Mouse (Mus musculus): ENCODE data around the gene Nlrp1b. TPM values are rescaled to one million over a fixed set of nuclear protein-coding genes. Genes with fewer than 3 reads are reported as not detected.

The Nlrp1b gene
- polyA plus RNA-seq (2015; fragmentation: Nextera tagmentation; extraction: Ambion mirVana) = not detected in 2 replicates

GRCm38 (mm10) chr11:71230684-71231480 is at the start of gene Nlrp1b:
Gene Nlrp1b, minus strand, starts transcription at chr11:71230733.
- no peak within 1 kb of the TSS for H3K9ac ChIP-seq
- no peak for ATAC-seq (ENCODE audit: insufficient number of reproducible peaks, insufficient read depth, low FRiP score, low TSS enrichment, low read depth)
- H3K36me3 ChIP-seq = no peaks in the 10 kb centered on the region
- H3K4me3 ChIP-seq = no peak within 1 kb of the TSS
- H3K4me1 ChIP-seq = no peaks in the 10 kb centered on the region
- 60% methylated on average over 2 of the region's 2 CpGs for WGBS
- no peak within 1 kb of the TSS for H3K27ac ChIP-seq
- H3K27me3 ChIP-seq = no peaks in the 10 kb centered on the region
- no peaks in the 10 kb centered on the region for H3K9me3 ChIP-seq
- H3K4me2 ChIP-seq = no peak within 1 kb of the TSS

GRCm38 (mm10) chr11:71261036-71261435 is 30.5 kb upstream of the Nlrp1b start:
- 77% methylated on average over 3 of the region's 3 CpGs for WGBS
- H3K9ac ChIP-seq = no peak overlapping the region
- H3K36me3 ChIP-seq = no peaks in the 10 kb centered on the region

GRCm38 (mm10) chr11:71251333-71251732 is 20.8 kb upstream of the Nlrp1b start:
- WGBS = 86% methylated on average over 5 of the region's 5 CpGs
- Histone ChIP-seq H3K9me3 (no peaks in the 10 kb centered on the region), H3K4me2 (no peak overlapping the region), H3K4me3 (no peak overlapping the region), H3K27me3 (peaks cover 3% of the 10 kb centered on the region; the same call in 1 of the 2 replicates), H3K36me3 (no peaks in the 10 kb centered on the region), H3K4me1 (no peaks in the 10 kb centered on the region), H3K27ac (no peak overlapping the region), H3K9ac (no peak overlapping the region)
- ATAC-seq (ENCODE audit: insufficient number of reproducible peaks, insufficient read depth, low FRiP score, low TSS enrichment, low read depth) = no peak

More at GRCm38 (mm10) chr11:71261036-71261435, 30.5 kb upstream of the Nlrp1b start:
- ATAC-seq (ENCODE audit: insufficient number of reproducible peaks, insufficient read depth, low FRiP score, low TSS enrichment, low read depth) = no peak
- Histone ChIP-seq H3K4me1 (no peaks in the 10 kb centered on the region), H3K27ac (no peak overlapping the region), H3K4me2 (no peak overlapping the region), H3K4me3 (no peak overlapping the region), H3K27me3 (peaks cover 2% of the 10 kb centered on the region; the same call in 1 of the 2 replicates), H3K9me3 (no peaks in the 10 kb centered on the region)

GRCm38 (mm10) chr11:71224614-71225013 is 5.9 kb downstream of the Nlrp1b start:
- no peak overlapping the region for H3K9ac ChIP-seq
- H3K27ac ChIP-seq = no peak overlapping the region
- 73% methylated on average over 2 of the region's 2 CpGs for WGBS
- no peaks in the 10 kb centered on the region for H3K27me3 ChIP-seq
- no peak overlapping the region for H3K4me3 ChIP-seq
- ATAC-seq (ENCODE audit: insufficient number of reproducible peaks, insufficient read depth, low FRiP score, low TSS enrichment, low read depth) = no peak
- no peaks in the 10 kb centered on the region for H3K9me3 ChIP-seq
- H3K4me2 ChIP-seq = no peak overlapping the region
- H3K36me3 ChIP-seq = no peaks in the 10 kb centered on the region
- H3K4me1 ChIP-seq = no peaks in the 10 kb centered on the region

- H3K4me1 ChIP-seq = no peaks in the 10 kb centered on the region
- H3K36me3 ChIP-seq = no peaks in the 10 kb centered on the region
- H3K27ac ChIP-seq = no peak overlapping the region
- H3K27me3 ChIP-seq = no peaks in the 10 kb centered on the region
- H3K9ac ChIP-seq = no peak overlapping the region
- 77% methylated on average over 4 of the region's 4 CpGs for WGBS
- no peaks in the 10 kb centered on the region for H3K9me3 ChIP-seq
- ATAC-seq (ENCODE audit: insufficient number of reproducible peaks, insufficient read depth, low FRiP score, low TSS enrichment, low read depth) = no peak
- H3K4me3 ChIP-seq = no peak overlapping the region
- H3K4me2 ChIP-seq = no peak overlapping the region
These were observed 27.8 kb downstream of the Nlrp1b start for GRCm38 (mm10) chr11:71202703-71203102.

GRCm38 (mm10) chr11:71199349-71199748 is 31.2 kb downstream of the Nlrp1b start:
- H3K27ac ChIP-seq = no peak overlapping the region
- H3K4me1 ChIP-seq = no peaks in the 10 kb centered on the region
- no peaks in the 10 kb centered on the region for H3K27me3 ChIP-seq
- ATAC-seq (ENCODE audit: insufficient number of reproducible peaks, insufficient read depth, low FRiP score, low TSS enrichment, low read depth) = no peak
- WGBS = 80% methylated on average over 2 of the region's 2 CpGs
- no peak overlapping the region for H3K9ac ChIP-seq
- no peak overlapping the region for H3K4me3 ChIP-seq
- H3K4me2 ChIP-seq = no peak overlapping the region
- no peaks in the 10 kb centered on the region for H3K9me3 ChIP-seq
- H3K36me3 ChIP-seq = no peaks in the 10 kb centered on the region

GRCm38 (mm10) chr11:71169633-71170032 is 60.9 kb downstream of the Nlrp1b start:
- 66% methylated on average over 1 of the region's 1 CpGs for WGBS
- Histone ChIP-seq H3K4me1 (no peaks in the 10 kb centered on the region), H3K9me3 (no peaks in the 10 kb centered on the region), H3K4me3 (no peak overlapping the region), H3K27me3 (no peaks in the 10 kb centered on the region), H3K36me3 (no peaks in the 10 kb centered on the region), H3K27ac (no peak overlapping the region), H3K9ac (no peak overlapping the region), H3K4me2 (no peak overlapping the region)
- ATAC-seq (ENCODE audit: insufficient number of reproducible peaks, insufficient read depth, low FRiP score, low TSS enrichment, low read depth) = no peak

GRCm38 (mm10) chr11:71164139-71164538 is 66.4 kb downstream of the Nlrp1b start:
- ATAC-seq (ENCODE audit: insufficient number of reproducible peaks, insufficient read depth, low FRiP score, low TSS enrichment, low read depth) = no peak
- Histone ChIP-seq H3K4me2 (no peak overlapping the region), H3K36me3 (no peaks in the 10 kb centered on the region), H3K4me3 (no peak overlapping the region), H3K9ac (no peak overlapping the region), H3K27ac (no peak overlapping the region), H3K4me1 (no peaks in the 10 kb centered on the region), H3K27me3 (no peaks in the 10 kb centered on the region), H3K9me3 (no peaks in the 10 kb centered on the region)
- WGBS = 71% methylated on average over 1 of the region's 1 CpGs

GRCm38 (mm10) chr11:71159439-71160136 is 70.9 kb downstream of the Nlrp1b start:
- no peak for ATAC-seq (ENCODE audit: insufficient number of reproducible peaks, insufficient read depth, low FRiP score, low TSS enrichment, low read depth)
- Histone ChIP-seq H3K27me3 (no peaks in the 10 kb centered on the region), H3K9ac (no peak overlapping the region), H3K4me3 (no peak overlapping the region), H3K4me1 (no peaks in the 10 kb centered on the region), H3K36me3 (no peaks in the 10 kb centered on the region), H3K9me3 (no peaks in the 10 kb centered on the region), H3K4me2 (no peak overlapping the region), H3K27ac (no peak overlapping the region)
- WGBS = 79% methylated on average over 3 of the region's 3 CpGs

- Histone ChIP-seq H3K4me2 (no peak overlapping the region), H3K4me3 (no peak overlapping the region), H3K9me3 (no peaks in the 10 kb centered on the region), H3K36me3 (no peaks in the 10 kb centered on the region), H3K4me1 (no peaks in the 10 kb centered on the region), H3K27me3 (no peaks in the 10 kb centered on the region), H3K27ac (no peak overlapping the region), H3K9ac (no peak overlapping the region)
- ATAC-seq (ENCODE audit: insufficient number of reproducible peaks, insufficient read depth, low FRiP score, low TSS enrichment, low read depth) = no peak
- 80% methylated on average over 1 of the region's 1 CpGs for WGBS
These were observed 75.3 kb downstream of the Nlrp1b start for GRCm38 (mm10) chr11:71155272-71155671.

- Histone ChIP-seq H3K27ac (no peak within 1 kb of the TSS), H3K9me3 (no peaks in the 10 kb centered on the region), H3K9ac (no peak within 1 kb of the TSS), H3K36me3 (no peaks in the 10 kb centered on the region), H3K4me3 (no peak within 1 kb of the TSS), H3K4me2 (no peak within 1 kb of the TSS), H3K4me1 (no peaks in the 10 kb centered on the region), H3K27me3 (no peaks in the 10 kb centered on the region)
- no peak for ATAC-seq (ENCODE audit: insufficient number of reproducible peaks, insufficient read depth, low FRiP score, low TSS enrichment, low read depth)
- WGBS = 69% methylated on average over 3 of the region's 3 CpGs
These were observed 85.9 kb downstream of the Nlrp1b start, which contains the start of gene Nlrp1a for GRCm38 (mm10) chr11:71144661-71145060. Gene Nlrp1a, minus strand, starts transcription at chr11:71144704.

- 90% methylated on average over 1 of the region's 1 CpGs for WGBS
- Histone ChIP-seq H3K36me3 (no peaks in the 10 kb centered on the region), H3K27ac (no peak overlapping the region), H3K4me2 (no peak overlapping the region), H3K27me3 (no peaks in the 10 kb centered on the region), H3K9ac (no peak overlapping the region), H3K4me1 (no peaks in the 10 kb centered on the region), H3K4me3 (no peak overlapping the region), H3K9me3 (no peaks in the 10 kb centered on the region)
- no peak for ATAC-seq (ENCODE audit: insufficient number of reproducible peaks, insufficient read depth, low FRiP score, low TSS enrichment, low read depth)
These were observed 88.5 kb downstream of the Nlrp1b start for GRCm38 (mm10) chr11:71142031-71142430.
